Mouse (Mus musculus): ENCODE results near the gene Mrpl53. TPM values are rescaled to one million over a fixed set of nuclear protein-coding genes. Genes with fewer than 3 reads are reported as not detected.

Mrpl53 gene
- polyA plus RNA-seq, 2 experiments, result 56.6 to 87.4 TPM

DNA sequence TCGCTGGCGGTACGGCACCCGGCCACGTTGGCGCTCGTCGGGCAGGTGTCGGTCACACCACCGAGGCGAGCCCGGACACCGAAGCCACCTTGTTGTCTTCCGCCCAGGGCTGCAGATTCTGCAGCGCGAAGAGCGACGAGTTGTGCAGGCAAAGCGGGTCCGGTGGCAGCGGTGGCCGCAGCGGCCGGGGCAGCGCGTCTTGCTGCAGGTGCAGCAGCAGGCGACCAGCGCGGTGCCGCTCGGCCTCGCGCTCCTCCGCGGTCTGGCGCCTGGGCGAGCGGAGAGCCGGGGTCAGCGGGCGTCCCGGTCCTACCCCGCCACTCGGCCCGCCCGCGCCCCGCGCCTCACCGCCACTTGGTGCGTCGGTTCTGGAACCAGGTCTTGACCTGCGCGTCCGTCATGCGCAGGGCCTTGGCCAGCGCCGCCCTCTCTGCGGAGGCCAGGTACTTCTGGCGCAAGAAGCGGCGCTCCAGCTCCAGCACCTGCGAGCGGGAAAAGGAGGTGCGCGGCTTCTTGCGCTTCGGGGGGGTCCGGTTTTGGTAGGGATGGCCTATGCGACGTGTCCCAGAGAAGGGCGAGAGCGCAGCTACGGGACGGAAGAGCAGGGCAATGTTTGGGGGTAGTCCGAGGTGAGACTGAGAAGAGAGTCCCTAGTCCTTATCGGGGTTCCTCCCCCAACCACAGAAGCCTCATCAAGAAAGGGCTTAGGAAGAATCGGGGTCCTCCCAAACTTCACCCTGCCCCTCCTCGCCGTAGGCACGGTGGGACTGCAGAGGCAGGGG is 39.9 kb upstream of the Mrpl53 start:
- H3K4me3 ChIP-seq (ENCODE audit: insufficient read depth in 1 of 2, low read depth in 2 of 2, low read length in 2 of 2), result peak overlapping the region in 1 of 2 experiments; percentile 16; a peak in 2 of 4 replicates
- no peaks in the 10 kb centered on the region for H3K4me1 ChIP-seq (replicated peaks; ENCODE audit: control insufficient read depth in 2 of 2, insufficient read depth in 2 of 2, low read length in 1 of 2)
- WGBS (ENCODE audit: insufficient replicate concordance), result 2% methylated on average over 81 of the region's 81 CpGs
- H3K27me3 ChIP-seq (ENCODE audit: control insufficient read depth, insufficient read depth, low read length), result peaks cover 98% of the 10 kb centered on the region
- no peak overlapping the region for H3K9ac ChIP-seq (replicated peaks)
- TF ChIP-seq CTCF (IDR thresholded peaks at IDR 0.05; ENCODE audit: low read depth), result no peak
- no peak for TF ChIP-seq EP300 (IDR thresholded peaks at IDR 0.05; ENCODE audit: low read depth)
- H3K36me3 ChIP-seq (replicated peaks; ENCODE audit: control insufficient read depth, insufficient read depth, low read depth), result no peaks in the 10 kb centered on the region
- H3K27ac ChIP-seq, result no peak overlapping the region
- peak overlapping the region; percentile 31 for H3K4me2 ChIP-seq (ENCODE audit: low read depth)
- no peak for DNase-seq (ENCODE audit: low read depth in 3 of 3, low spot score in 3 of 3)
- no peaks in the 10 kb centered on the region for H3K9me3 ChIP-seq (ENCODE audit: control insufficient read depth, low read length)
- no peak for ATAC-seq (ENCODE audit: insufficient read depth)

DNA sequence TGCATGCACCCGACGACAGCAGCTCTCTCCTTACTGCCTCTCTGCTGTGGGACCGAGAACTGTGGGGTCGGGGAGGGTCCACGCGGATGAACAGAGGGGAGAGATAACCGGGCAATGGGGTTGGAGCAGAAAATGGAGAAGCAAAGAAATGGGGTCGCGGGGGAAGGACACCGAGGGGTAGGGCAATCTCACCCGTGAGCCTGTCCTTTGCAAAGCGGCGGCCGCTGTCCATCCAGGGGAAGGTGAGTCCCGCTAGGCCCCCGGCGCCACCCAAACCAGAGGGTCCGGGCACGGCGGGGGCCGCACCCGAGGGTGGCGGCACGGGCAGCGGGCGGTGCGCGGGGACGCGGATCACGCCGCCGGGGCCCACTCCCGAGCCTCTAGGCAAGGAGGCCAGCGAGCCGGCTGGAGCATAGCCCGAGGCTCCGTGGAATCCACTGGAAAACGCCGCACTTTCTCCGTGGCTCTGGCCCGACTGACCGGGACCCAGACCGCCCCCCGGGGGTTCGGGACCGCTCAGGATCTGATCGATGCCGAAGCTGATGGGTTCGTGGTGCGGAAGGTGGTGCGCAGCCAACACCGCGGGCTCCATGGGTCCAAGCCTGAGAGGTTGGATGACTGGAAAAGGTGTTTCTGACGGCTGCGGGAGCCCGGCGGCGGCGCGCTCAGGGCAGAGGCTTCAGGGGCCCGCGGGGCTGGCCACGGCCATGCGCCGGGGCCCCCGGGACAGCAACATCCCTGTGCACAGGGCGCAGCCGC is 39.2 kb upstream of the Mrpl53 start:
- Histone ChIP-seq H3K4me3 (ENCODE audit: insufficient read depth in 1 of 2, low read depth in 2 of 2, low read length in 2 of 2) (peak overlapping the region in 1 of 2 experiments; percentile 3; a peak in 1 of 4 replicates), H3K4me2 (ENCODE audit: low read depth) (no peak overlapping the region; the same call in 1 of the 2 replicates), H3K27me3 (ENCODE audit: control insufficient read depth, insufficient read depth, low read length) (peaks cover 98% of the 10 kb centered on the region), H3K9me3 (ENCODE audit: control insufficient read depth, low read length) (no peaks in the 10 kb centered on the region), H3K27ac (no peak overlapping the region), H3K4me1 (replicated peaks; ENCODE audit: control insufficient read depth in 2 of 2, insufficient read depth in 2 of 2, low read length in 1 of 2) (no peaks in the 10 kb centered on the region), H3K9ac (replicated peaks) (no peak overlapping the region), H3K36me3 (replicated peaks; ENCODE audit: control insufficient read depth, insufficient read depth, low read depth) (no peaks in the 10 kb centered on the region)
- WGBS (ENCODE audit: insufficient replicate concordance), result 2% methylated on average over 69 of the region's 69 CpGs
- DNase-seq (ENCODE audit: low read depth in 3 of 3, low spot score in 3 of 3) (no peak), ATAC-seq (ENCODE audit: insufficient read depth) (no peak)
- no peak for TF ChIP-seq CTCF (IDR thresholded peaks at IDR 0.05; ENCODE audit: low read depth)
- TF ChIP-seq EP300 (IDR thresholded peaks at IDR 0.05; ENCODE audit: low read depth), result no peak

DNA sequence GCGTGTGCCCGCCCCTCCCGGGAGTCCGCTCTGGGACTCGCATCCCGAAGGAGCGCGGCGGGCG is 38.8 kb upstream of the Mrpl53 start, which contains the start of gene Tlx2:
Gene Tlx2, minus strand, starts transcription at position 47 of the 64 bp plus-strand sequence.
- H3K4me3 ChIP-seq (ENCODE audit: insufficient read depth in 1 of 2, low read depth in 2 of 2, low read length in 2 of 2), result peak within 1 kb of the TSS in 1 of 2 experiments; percentile 16; a peak in 1 of 4 replicates
- peak within 1 kb of the TSS; percentile 8; the same call in 1 of the 2 replicates for H3K4me2 ChIP-seq (ENCODE audit: low read depth)
- 1% methylated on average over 10 of the region's 10 CpGs for WGBS (ENCODE audit: insufficient replicate concordance)
- H3K27me3 ChIP-seq (ENCODE audit: control insufficient read depth, insufficient read depth, low read length), result peaks cover 96% of the 10 kb centered on the region
- ATAC-seq (ENCODE audit: insufficient read depth) (no peak), DNase-seq (ENCODE audit: low read depth in 3 of 3, low spot score in 3 of 3) (no peak)
- no peak within 1 kb of the TSS for H3K9ac ChIP-seq (replicated peaks)
- TF ChIP-seq CTCF (IDR thresholded peaks at IDR 0.05; ENCODE audit: low read depth) (no peak), EP300 (IDR thresholded peaks at IDR 0.05; ENCODE audit: low read depth) (no peak)
- no peaks in the 10 kb centered on the region for H3K36me3 ChIP-seq (replicated peaks; ENCODE audit: control insufficient read depth, insufficient read depth, low read depth)
- H3K27ac ChIP-seq, result no peak within 1 kb of the TSS
- no peaks in the 10 kb centered on the region for H3K4me1 ChIP-seq (replicated peaks; ENCODE audit: control insufficient read depth in 2 of 2, insufficient read depth in 2 of 2, low read length in 1 of 2)
- no peaks in the 10 kb centered on the region for H3K9me3 ChIP-seq (ENCODE audit: control insufficient read depth, low read length)

DNA sequence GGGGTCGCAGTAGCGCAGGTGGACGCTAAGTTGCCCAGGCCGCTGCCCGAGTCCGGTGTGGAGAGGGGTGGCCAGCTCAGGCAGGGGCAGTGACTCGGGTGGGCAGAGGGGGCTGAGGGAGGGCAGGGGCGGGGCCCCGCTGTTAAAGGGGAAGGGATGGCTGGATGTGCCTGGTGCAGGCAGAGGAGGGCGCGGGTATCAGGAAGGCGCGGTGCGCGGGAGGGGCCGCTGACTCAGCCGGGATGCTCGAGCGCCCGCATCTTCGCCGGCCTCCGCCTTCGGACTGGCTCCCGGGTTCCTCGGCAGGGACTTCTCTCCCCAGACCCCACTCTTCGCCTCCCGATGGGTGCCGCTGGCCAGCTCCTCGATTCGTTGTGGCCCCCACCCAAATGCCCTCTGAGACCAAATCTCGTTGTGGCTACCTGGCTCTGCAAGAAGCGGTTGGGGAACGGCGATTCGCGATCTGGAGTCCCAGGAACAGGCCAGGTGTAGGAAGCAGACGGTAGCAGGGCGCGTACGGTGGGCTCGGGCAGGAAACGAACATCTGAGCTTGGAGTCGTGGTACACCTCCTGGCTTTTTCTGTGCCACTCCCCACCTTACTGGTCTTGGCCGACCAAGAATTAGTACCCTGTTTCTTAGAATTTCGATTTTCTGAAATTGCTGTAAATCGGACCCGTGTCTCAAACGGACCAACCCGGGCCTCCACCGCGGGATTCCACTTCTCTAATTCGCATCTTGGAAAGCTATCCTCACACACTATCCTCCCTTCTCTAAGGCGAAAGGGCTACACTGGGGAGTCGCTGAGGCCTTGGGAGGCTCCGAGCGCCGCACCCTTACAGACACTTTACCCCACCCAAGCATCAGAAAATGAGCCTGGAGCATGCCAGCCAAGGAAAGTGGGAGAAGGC is 38.3 kb upstream of the Mrpl53 start:
- H3K27me3 ChIP-seq (ENCODE audit: control insufficient read depth, insufficient read depth, low read length), result peaks cover 96% of the 10 kb centered on the region
- 2% methylated on average over 58 of the region's 58 CpGs for WGBS (ENCODE audit: insufficient replicate concordance)
- peak overlapping the region; percentile 8; the same call in 1 of the 2 replicates for H3K4me2 ChIP-seq (ENCODE audit: low read depth)
- no peaks in the 10 kb centered on the region for H3K9me3 ChIP-seq (ENCODE audit: control insufficient read depth, low read length)
- TF ChIP-seq CTCF (IDR thresholded peaks at IDR 0.05; ENCODE audit: low read depth) (no peak), EP300 (IDR thresholded peaks at IDR 0.05; ENCODE audit: low read depth) (no peak)
- no peak overlapping the region for H3K9ac ChIP-seq (replicated peaks)
- H3K36me3 ChIP-seq (replicated peaks; ENCODE audit: control insufficient read depth, insufficient read depth, low read depth), result no peaks in the 10 kb centered on the region
- H3K4me3 ChIP-seq (ENCODE audit: insufficient read depth in 1 of 2, low read depth in 2 of 2, low read length in 2 of 2), result peak overlapping the region in 1 of 2 experiments; percentile 16; a peak in 1 of 4 replicates
- DNase-seq (ENCODE audit: low read depth in 3 of 3, low spot score in 3 of 3) (no peak), ATAC-seq (ENCODE audit: insufficient read depth) (no peak)
- no peaks in the 10 kb centered on the region for H3K4me1 ChIP-seq (replicated peaks; ENCODE audit: control insufficient read depth in 2 of 2, insufficient read depth in 2 of 2, low read length in 1 of 2)
- H3K27ac ChIP-seq, result no peak overlapping the region

Data from liver, embryonic 14.5 days (tissue).